Mouse (Mus musculus) Patski (cell line): ENCODE results near the gene Primpol. TPM values are rescaled to one million over a fixed set of nuclear protein-coding genes. Genes with fewer than 3 reads are reported as not detected.

Experiments used
- ATAC-seq: fragments of 100-300 bp; one replicate; pipeline ENCODE4 v1.8.0; 2021
- CTCF ChIA-PET: fragments of 350-600 bp; sonication (Branson Sonifier 250); formaldehyde crosslinking; loops from one replicate; lab custom pipeline; 2022; ENCODE audit warnings: inconsistent platforms; lab: Charles Lee
- POLR2A ChIA-PET: fragments of 350-600 bp; sonication (Branson Sonifier 250); formaldehyde crosslinking; loops from one replicate; lab custom pipeline; 2022; ENCODE audit warnings: antibody characterized with exemption, inconsistent platforms; lab: Charles Lee
- DNase-seq: peaks from one replicate; pipeline ENCODE4 v3.0.0-alpha.2; 2011; ENCODE audit warnings: low read depth, low spot score
- H3K27me3 ChIP-seq: fragments of 371-371 bp; one replicate; pipeline ENCODE4 v1.5.1; 2021
- CTCF ChIP-seq: fragments of 100-300 bp; IDR thresholded peaks from one replicate; pipeline ENCODE4 v1.5.1; 2021
- in situ Hi-C: fragments of 300-500 bp; cut with MboI; formaldehyde crosslinking; loops from 3 replicates; pipeline ENCODE4 v1.11.1; 2018; ENCODE audit warnings: low pct_unique_long_range_greater_than_20kb, mixed read lengths
- polyA plus RNA-seq: library from polyadenylated mRNA; unstranded; gene quantifications from one replicate; pipeline ENCODE4 v1.2.3, GENCODE M21; 2021

Gene Primpol
- polyA plus RNA-seq = 14.0 TPM

DNA sequence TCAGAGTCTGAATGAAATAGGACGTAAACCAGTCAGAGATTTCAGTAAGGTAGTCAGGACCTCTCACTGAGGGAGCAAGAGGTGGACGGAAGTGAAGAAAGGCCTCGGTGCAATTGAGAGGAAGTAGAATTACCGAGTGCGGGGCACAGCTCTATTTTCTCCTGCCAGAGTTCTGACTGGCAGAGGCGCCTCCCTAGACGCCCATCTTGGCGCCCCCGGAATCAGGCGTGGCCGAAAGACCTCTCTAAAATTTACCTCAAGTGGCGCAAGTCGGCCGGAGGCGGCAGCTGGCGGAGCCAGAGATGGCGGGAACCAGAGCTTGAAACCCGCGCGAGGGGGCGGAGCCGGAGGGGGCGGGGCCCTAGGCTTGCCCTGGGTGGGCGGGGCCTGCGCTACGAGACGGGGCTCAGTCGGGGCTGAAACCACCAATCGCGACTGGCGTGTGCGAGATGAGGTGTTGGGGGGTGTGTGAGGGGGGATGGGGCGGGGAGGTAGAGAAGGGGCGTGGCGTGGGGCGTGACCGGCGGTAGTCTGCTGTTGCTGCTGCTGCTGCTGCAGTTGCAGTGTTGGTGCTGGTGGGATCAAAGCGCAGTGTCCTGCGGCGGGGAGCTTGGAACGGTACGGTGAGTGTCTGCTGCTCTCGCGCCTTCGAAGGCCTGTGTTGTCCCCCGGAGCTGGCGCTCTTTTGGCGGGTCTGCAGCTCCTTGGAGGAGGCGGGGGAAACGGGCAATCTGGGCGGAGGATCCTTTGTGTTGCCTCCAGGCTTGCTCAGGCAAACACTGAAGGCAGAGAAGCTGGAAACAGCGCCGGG is at the start of gene Primpol, which contains the start of gene Casp3:
TSS of gene Primpol (minus strand) at position 334 of the 811 bp plus-strand sequence.
TSS of gene Casp3 (plus strand) at position 413 of the 811 bp plus-strand sequence.
- no peaks in the 10 kb centered on the region for H3K27me3 ChIP-seq
- ATAC-seq = peak; percentile 83
- ChIA-PET CTCF (interaction anchor here (1.3 kb wide), 1 partner anchor 20 kb away, joined by 4 read pairs; no protein-coding TSS in a partner anchor), POLR2A (interaction anchor here (0.6 kb wide), 1 partner anchor 535 kb away, joined by 3 read pairs; no protein-coding TSS in a partner anchor)
- in situ Hi-C loops = no loop called here
- DNase-seq = peak; percentile 65
- no peak for TF ChIP-seq CTCF

DNA sequence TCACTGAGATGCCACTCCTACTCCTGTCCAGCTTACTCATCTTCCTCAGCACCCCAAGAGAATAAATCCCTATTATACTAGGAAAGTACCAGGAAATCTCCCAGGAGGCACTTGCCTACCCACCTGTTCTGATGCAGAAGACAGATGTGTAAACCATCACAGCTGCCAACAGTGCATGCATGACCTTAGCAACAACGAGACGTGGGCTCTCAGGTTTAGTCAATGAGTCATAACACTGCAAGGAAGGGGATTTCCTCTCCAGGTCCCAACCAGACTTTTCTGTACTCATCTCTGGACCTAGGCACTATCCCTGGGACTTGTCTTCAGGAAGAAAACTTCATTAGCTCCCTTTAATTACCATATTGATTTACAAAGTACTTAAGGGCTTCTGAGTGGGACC is 38.9 kb upstream of the Primpol start:
- DNase-seq (no peak), ATAC-seq (no peak)
- in situ Hi-C loops = no loop called here
- ChIA-PET CTCF (no interaction called here), POLR2A (interaction anchor here (0.7 kb wide), 1 partner anchor 43 kb away, joined by 3 read pairs; no protein-coding TSS in a partner anchor)
- TF ChIP-seq CTCF = no peak
- no peaks in the 10 kb centered on the region for H3K27me3 ChIP-seq

GRCm38 (mm10) chr8:46651872-46652271 is 34.9 kb upstream of the Primpol start:
- no peak for TF ChIP-seq CTCF
- in situ Hi-C loops = no loop called here
- DNase-seq (no peak), ATAC-seq (no peak)
- ChIA-PET CTCF (interaction anchor here (0.8 kb wide), 1 partner anchor 13 kb away, joined by 3 read pairs; no protein-coding TSS in a partner anchor), POLR2A (no interaction called here)
- no peaks in the 10 kb centered on the region for H3K27me3 ChIP-seq

DNA sequence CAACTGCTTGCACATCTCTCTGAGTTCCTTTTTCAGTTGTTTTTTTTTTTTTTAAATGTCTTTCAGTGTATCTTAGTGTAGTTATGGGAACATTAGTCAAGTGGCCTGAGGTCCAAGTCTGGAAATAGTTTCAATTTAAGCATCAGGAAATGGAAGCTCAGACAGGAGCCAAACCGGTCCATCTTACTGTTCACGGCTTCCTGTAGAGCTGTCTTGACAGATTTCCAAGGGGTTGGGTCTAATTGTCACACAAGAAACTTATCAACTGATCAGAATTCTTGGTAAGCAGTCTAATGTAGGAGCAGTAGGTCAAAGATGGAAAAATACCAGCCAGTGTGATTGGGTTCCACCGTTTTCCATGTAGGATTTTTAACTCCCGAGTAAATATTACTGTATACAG is 31.4 kb upstream of the Primpol start:
- POLR2A ChIA-PET = no interaction called here
- in situ Hi-C loops = no loop called here
- ATAC-seq (no peak), DNase-seq (no peak)
- no peaks in the 10 kb centered on the region for H3K27me3 ChIP-seq
- TF ChIP-seq CTCF = no peak
- CTCF ChIA-PET = interaction anchor here (0.7 kb wide), 1 partner anchor 8 kb away, joined by 3 read pairs; no protein-coding TSS in a partner anchor

DNA sequence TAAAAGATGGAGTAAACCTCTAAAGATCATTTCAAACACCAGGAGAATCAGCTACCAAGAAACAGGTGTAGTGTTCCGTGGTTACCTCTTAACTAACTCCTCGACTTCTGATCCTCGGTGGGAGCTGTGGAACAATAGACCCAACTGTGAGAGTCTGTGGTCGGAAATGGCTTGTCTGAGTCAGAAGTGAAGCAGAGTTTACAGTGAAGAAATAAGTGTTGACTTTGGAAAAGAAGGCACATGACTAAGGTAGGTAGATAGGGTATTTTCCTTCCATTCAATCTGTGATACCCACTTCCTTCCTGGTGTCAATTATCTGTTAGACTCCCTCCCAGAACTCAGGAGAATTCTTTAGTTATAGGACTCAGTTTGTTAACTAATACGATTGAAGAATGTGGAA is 24.3 kb upstream of the Primpol start:
- POLR2A ChIA-PET = no interaction called here
- CTCF ChIA-PET = no interaction called here
- ATAC-seq (no peak), DNase-seq (no peak)
- no peaks in the 10 kb centered on the region for H3K27me3 ChIP-seq
- TF ChIP-seq CTCF = no peak
- in situ Hi-C loops = no loop called here

GRCm38 (mm10) chr8:46639852-46640251 is 22.8 kb upstream of the Primpol start:
- no peaks in the 10 kb centered on the region for H3K27me3 ChIP-seq
- no peak for TF ChIP-seq CTCF
- ATAC-seq (no peak), DNase-seq (no peak)
- in situ Hi-C loops = no loop called here
- CTCF ChIA-PET = interaction anchor here (1.1 to 1.4 kb wide), 3 partner anchors 9 to 14 kb away, joined by 3 read pairs; no protein-coding TSS in a partner anchor
- POLR2A ChIA-PET = no interaction called here

DNA sequence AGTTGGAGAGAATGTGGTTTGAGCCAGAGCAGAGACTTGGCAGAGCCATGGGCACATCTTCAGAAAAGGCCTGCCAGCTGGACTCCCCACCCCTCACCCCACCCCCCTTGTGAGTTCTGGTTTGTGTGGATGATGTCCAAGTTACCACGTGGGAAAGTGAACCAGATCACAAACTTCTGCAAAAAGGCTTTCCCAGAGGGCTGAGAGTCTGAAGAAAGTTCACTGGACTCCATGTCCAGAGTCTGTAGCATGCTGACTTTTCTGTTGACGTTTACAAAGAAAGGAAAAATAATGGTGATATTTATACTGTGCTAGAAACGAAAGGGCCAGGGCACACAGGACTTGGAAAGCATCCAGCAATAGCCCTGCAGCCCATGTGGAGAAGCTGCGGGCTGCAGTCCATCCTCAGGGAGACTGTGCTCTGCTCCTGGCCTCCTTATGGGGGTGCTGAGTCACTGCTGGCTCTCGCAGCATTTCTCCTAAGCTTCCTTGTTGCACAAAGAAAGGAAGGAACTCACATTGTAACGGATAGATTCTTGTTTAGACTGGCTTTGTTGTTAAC is 22.1 kb upstream of the Primpol start:
- ATAC-seq (no peak), DNase-seq (no peak)
- in situ Hi-C loops = no loop called here
- TF ChIP-seq CTCF = no peak
- H3K27me3 ChIP-seq = no peaks in the 10 kb centered on the region
- ChIA-PET CTCF (interaction anchor here (1.1 to 1.4 kb wide), 2 partner anchors 13 kb away, joined by 3 read pairs; no protein-coding TSS in a partner anchor), POLR2A (interaction anchor here (0.6 kb wide), 2 partner anchors 475 to 558 kb away, joined by 3 to 4 read pairs; no protein-coding TSS in a partner anchor)

GRCm38 (mm10) chr8:46630932-46631331 is 13.9 kb upstream of the Primpol start:
- ChIA-PET CTCF (no interaction called here), POLR2A (interaction anchor here (0.6 kb wide), 2 partner anchors 13 to 30 kb away, joined by 3 to 4 read pairs; no protein-coding TSS in a partner anchor)
- TF ChIP-seq CTCF = no peak
- in situ Hi-C loops = no loop called here
- no peaks in the 10 kb centered on the region for H3K27me3 ChIP-seq
- DNase-seq = no peak
- no peak for ATAC-seq

- ChIA-PET CTCF (no interaction called here), POLR2A (interaction anchor here (0.6 kb wide), 1 partner anchor 29 kb away, joined by 3 read pairs; no protein-coding TSS in a partner anchor)
- no peaks in the 10 kb centered on the region for H3K27me3 ChIP-seq
- DNase-seq (no peak), ATAC-seq (peak; percentile 62)
- TF ChIP-seq CTCF = no peak
- in situ Hi-C loops = no loop called here
These were observed 13.4 kb upstream of the Primpol start for GRCm38 (mm10) chr8:46630422-46630821.

GRCm38 (mm10) chr8:46628645-46629044 is 11.6 kb upstream of the Primpol start:
- CTCF ChIA-PET = no interaction called here
- ATAC-seq = no peak
- in situ Hi-C loops = no loop called here
- no peaks in the 10 kb centered on the region for H3K27me3 ChIP-seq
- POLR2A ChIA-PET = no interaction called here
- no peak for DNase-seq
- TF ChIP-seq CTCF = no peak
